Mouse (Mus musculus) bone marrow macrophage, adult 2 months (primary cell): ENCODE results near the gene Oat.

Experiments used
- CTCF ChIP-seq: IDR thresholded peaks from 2 replicates; pipeline ENCODE4 v1.5.1; 2012; ENCODE audit warnings: low read depth, mild to moderate bottlenecking, low read length, moderate library complexity
- POLR2A ChIP-seq: IDR thresholded peaks from 2 replicates; pipeline ENCODE4 v1.6.1; 2012; ENCODE audit warnings: mild to moderate bottlenecking, low read depth, low read length, borderline replicate concordance

- no peak for TF ChIP-seq CTCF
- TF ChIP-seq POLR2A: no peak
These were observed 29.1 kb downstream of the Oat start for GRCm38 (mm10) chr7:132547126-132547525.
